Mouse (Mus musculus) erythroblast, embryonic 14.5 days (primary cell): ENCODE results near the gene Fis1.

Source experiments
- GATA1 ChIP-seq: IDR thresholded peaks from 2 replicates; pipeline ENCODE4 v1.6.1; 2012; ENCODE audit warnings: low read length, inconsistent platforms, mixed read lengths
- TAL1 ChIP-seq: IDR thresholded peaks from 3 replicates; pipeline ENCODE4 v1.6.1; 2012; ENCODE audit warnings: low read length, inconsistent platforms, mixed read lengths

- TF ChIP-seq GATA1 (no peak), TAL1 (no peak)
These were observed 26.7 kb downstream of the Fis1 start for GRCm38 (mm10) chr5:136979762-136980161.
